Mouse (Mus musculus) midbrain, embryonic 14.5 days (tissue): ENCODE measurements around the gene Trit1. TPM values are rescaled to one million over a fixed set of nuclear protein-coding genes. Genes with fewer than 3 reads are reported as not detected.

Experiments
- ATAC-seq: fragments of 200-750 bp; cut with Nextera tagmentation; 2 replicates; pipeline ENCODE4 v1.8.0; 2017; ENCODE audit warnings: moderate number of reproducible peaks, moderate library complexity; ENCODE audit not compliant: low FRiP score, low TSS enrichment
- DNase-seq: peaks from one replicate; pipeline ENCODE4 v3.0.0-alpha.2; 2015
- H3K27ac ChIP-seq: fragments of 300-500 bp; sonication (generic); replicated peaks from 2 replicates; pipeline ENCODE4 v1.5.1; 2014; ENCODE audit warnings: mild to moderate bottlenecking, low read depth, low read length, moderate library complexity
- H3K27me3 ChIP-seq: fragments of 300-500 bp; sonication (generic); 2 replicates; pipeline ENCODE4 v1.6.1; 2014; ENCODE audit warnings: low read length, control low read depth, mixed read lengths; ENCODE audit not compliant: control insufficient read depth, insufficient read depth
- H3K36me3 ChIP-seq: fragments of 300-500 bp; sonication (generic); 2 replicates; pipeline ENCODE4 v1.6.1; 2014; ENCODE audit warnings: low read length, control low read depth; ENCODE audit not compliant: control insufficient read depth, insufficient read depth
- H3K4me1 ChIP-seq: fragments of 300-500 bp; sonication (generic); 2 replicates; pipeline ENCODE4 v1.6.1; 2014; ENCODE audit warnings: mild to moderate bottlenecking, antibody characterized with exemption, low read length, control low read depth; ENCODE audit not compliant: control insufficient read depth, insufficient read depth
- H3K4me2 ChIP-seq: fragments of 300-500 bp; sonication (generic); 2 replicates; pipeline ENCODE4 v1.6.1; 2014; ENCODE audit warnings: mild to moderate bottlenecking, low read length, moderate library complexity
- H3K4me3 ChIP-seq: fragments of 300-500 bp; sonication (generic); replicated peaks from 2 replicates; pipeline ENCODE4 v1.5.1; 2014; ENCODE audit warnings: low read depth, low read length
- H3K9ac ChIP-seq: fragments of 300-500 bp; sonication (generic); replicated peaks from 2 replicates; pipeline ENCODE4 v1.6.1; 2014; ENCODE audit warnings: mild to moderate bottlenecking, low read length, moderate library complexity
- H3K9me3 ChIP-seq: fragments of 300-500 bp; sonication (generic); 2 replicates; pipeline ENCODE4 v1.6.1; 2016; ENCODE audit warnings: low read length, control low read depth, mixed read lengths; ENCODE audit not compliant: control insufficient read depth
- WGBS: fragments of 180-500 bp; shearing (Covaris S2); extraction: QIAGEN DNeasy Blood & Tissue Kit; methylation state at CpG from one replicate; pipeline ENCODE4 v1.1.7; 2014; 5-methylcytosine and 5-hydroxymethylcytosine counted together
- polyA plus RNA-seq: library from polyadenylated mRNA; unstranded; fragments of >200 nt; fragmentation: Nextera tagmentation; extraction: Ambion mirVana; gene quantifications from 2 replicates; pipeline ENCODE4 v1.2.1, GENCODE M21; 2014

Trit1 gene
- polyA plus RNA-seq, 1 experiment from 2014 or later, result 29.1 TPM

- DNase-seq, result no peak
- WGBS, result 93% methylated on average over 4 of the region's 4 CpGs
- no peak overlapping the region for H3K4me3 ChIP-seq
- no peaks in the 10 kb centered on the region for H3K9me3 ChIP-seq
- H3K27me3 ChIP-seq, result no peaks in the 10 kb centered on the region
- ATAC-seq, result no peak
- peaks cover 3% of the 10 kb centered on the region for H3K4me1 ChIP-seq
- H3K9ac ChIP-seq, result no peak overlapping the region
- H3K36me3 ChIP-seq, result peaks cover 71% of the 10 kb centered on the region
- no peak overlapping the region for H3K27ac ChIP-seq
- H3K4me2 ChIP-seq, result no peak overlapping the region
These were observed 28.4 kb downstream of the Trit1 start for GRCm38 (mm10) chr4:123044842-123045241.

- H3K27ac ChIP-seq, result no peak overlapping the region
- H3K4me1 ChIP-seq, result peaks cover 18% of the 10 kb centered on the region
- H3K4me2 ChIP-seq, result no peak overlapping the region
- H3K9me3 ChIP-seq, result no peaks in the 10 kb centered on the region
- ATAC-seq, result no peak
- no peak for DNase-seq
- peaks cover 80% of the 10 kb centered on the region for H3K36me3 ChIP-seq
- 78% methylated on average over 3 of the region's 3 CpGs for WGBS
- no peaks in the 10 kb centered on the region for H3K27me3 ChIP-seq
- H3K9ac ChIP-seq, result no peak overlapping the region
- no peak overlapping the region for H3K4me3 ChIP-seq
These were observed 29.9 kb downstream of the Trit1 start for GRCm38 (mm10) chr4:123046300-123046699.

- H3K9me3 ChIP-seq, result no peaks in the 10 kb centered on the region
- H3K4me3 ChIP-seq, result no peak overlapping the region
- peak overlapping the region; percentile 72 for H3K27ac ChIP-seq
- peaks cover 85% of the 10 kb centered on the region for H3K36me3 ChIP-seq
- no peak overlapping the region; the same call in 1 of the 2 replicates for H3K4me2 ChIP-seq
- peak; percentile 91 for DNase-seq
- WGBS, result 39% methylated on average over 5 of the region's 5 CpGs
- H3K27me3 ChIP-seq, result no peaks in the 10 kb centered on the region
- H3K9ac ChIP-seq, result no peak overlapping the region
- peak; percentile 92 for ATAC-seq
- H3K4me1 ChIP-seq, result peaks cover 33% of the 10 kb centered on the region
These were observed 34.3 kb downstream of the Trit1 start for GRCm38 (mm10) chr4:123050681-123051211.

GRCm38 (mm10) chr4:123053179-123053578 is 36.8 kb downstream of the Trit1 start:
- no peaks in the 10 kb centered on the region for H3K27me3 ChIP-seq
- 23% methylated on average over 11 of the region's 11 CpGs for WGBS
- peak overlapping the region; percentile 58 for H3K27ac ChIP-seq
- peaks cover 83% of the 10 kb centered on the region for H3K36me3 ChIP-seq
- H3K9me3 ChIP-seq, result no peaks in the 10 kb centered on the region
- DNase-seq (peak; percentile 65), ATAC-seq (peak; percentile 52; the same call in 1 of the 2 replicates)
- H3K4me2 ChIP-seq, result no peak overlapping the region
- H3K4me1 ChIP-seq, result peaks cover 33% of the 10 kb centered on the region
- H3K4me3 ChIP-seq, result no peak overlapping the region
- no peak overlapping the region for H3K9ac ChIP-seq

DNA sequence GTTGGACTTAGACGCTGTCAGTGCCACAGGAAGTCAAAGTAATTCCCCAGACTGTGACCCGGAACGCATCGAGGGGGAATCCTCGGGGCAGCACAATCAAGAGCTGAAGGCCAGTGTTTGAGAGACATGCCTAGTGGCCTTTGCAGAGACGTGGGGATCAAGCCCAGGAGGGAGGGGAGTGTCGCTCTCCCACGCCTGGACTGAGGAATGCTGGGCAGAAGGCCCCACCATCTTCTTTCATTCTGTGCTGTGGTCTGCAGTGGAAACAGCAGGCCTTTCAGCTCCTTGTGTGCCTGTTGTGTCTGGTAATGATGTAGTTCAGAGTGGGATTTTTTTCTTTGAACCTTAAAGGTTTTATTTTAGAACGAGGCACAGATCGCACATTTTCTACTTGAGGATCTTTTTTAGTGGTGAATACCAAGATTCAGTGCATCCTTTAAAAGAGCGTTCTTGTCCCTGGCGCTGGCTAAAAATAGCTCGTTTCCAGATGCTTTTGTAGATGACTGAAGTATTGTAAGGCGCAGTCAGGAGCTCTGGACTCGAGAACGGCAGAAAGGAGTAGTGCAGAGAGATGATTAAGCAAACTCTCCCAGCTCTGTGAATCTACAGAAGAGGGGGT is 37.9 kb downstream of the Trit1 start:
- no peak overlapping the region; the same call in 1 of the 2 replicates for H3K27ac ChIP-seq
- DNase-seq, result no peak

DNA sequence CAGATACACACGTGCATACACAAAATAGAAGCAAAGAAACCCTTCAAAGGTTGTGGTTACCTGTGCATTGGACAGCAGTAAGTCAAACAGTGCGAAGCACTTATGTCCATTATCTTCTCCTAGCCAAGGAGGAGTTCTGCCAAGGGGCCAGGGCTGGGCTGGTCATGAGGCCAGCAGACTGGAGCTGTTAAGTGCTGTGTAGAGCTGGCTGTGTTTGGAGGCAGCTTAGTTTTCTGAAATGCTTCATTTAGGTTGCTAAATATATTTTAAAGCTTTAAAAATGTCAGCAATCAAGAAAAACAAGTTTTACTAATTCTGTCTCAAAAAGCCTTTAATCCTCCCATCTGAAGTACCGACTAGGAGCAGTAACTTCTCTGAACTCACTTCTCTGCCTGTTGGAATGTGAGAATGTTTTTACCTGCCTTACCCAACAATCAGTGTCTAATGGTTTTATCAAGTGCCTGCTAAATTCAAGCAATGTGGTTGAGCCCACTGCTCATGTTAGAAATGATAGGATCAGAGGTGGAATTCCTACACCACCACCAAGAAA is 40.2 kb downstream of the Trit1 start:
- 89% methylated on average over 3 of the region's 3 CpGs for WGBS
- H3K36me3 ChIP-seq, result peaks cover 50% of the 10 kb centered on the region

More for the DNA sequence above, 37.9 kb downstream of the Trit1 start:
- peaks cover 33% of the 10 kb centered on the region for H3K4me1 ChIP-seq
- peaks cover 73% of the 10 kb centered on the region for H3K36me3 ChIP-seq
- 74% methylated on average over 16 of the region's 16 CpGs for WGBS
- H3K9ac ChIP-seq, result no peak overlapping the region
- no peaks in the 10 kb centered on the region for H3K27me3 ChIP-seq
- H3K4me2 ChIP-seq, result no peak overlapping the region
- ATAC-seq, result no peak
- no peak overlapping the region for H3K4me3 ChIP-seq
- H3K9me3 ChIP-seq, result no peaks in the 10 kb centered on the region

GRCm38 (mm10) chr4:123057957-123058356 is 41.6 kb downstream of the Trit1 start:
- WGBS, result 78% methylated on average over 1 of the region's 1 CpGs
- ATAC-seq (no peak), DNase-seq (no peak)
- Histone ChIP-seq H3K4me1 (0 out of 2 replicates have a peak, but pooled peaks cover under 1% of the 10 kb centered on the region), H3K9me3 (no peaks in the 10 kb centered on the region), H3K4me2 (no peak overlapping the region), H3K36me3 (peaks cover 39% of the 10 kb centered on the region), H3K27ac (no peak overlapping the region), H3K9ac (no peak overlapping the region), H3K4me3 (no peak overlapping the region), H3K27me3 (no peaks in the 10 kb centered on the region)

More for the DNA sequence above, 40.2 kb downstream of the Trit1 start:
- Histone ChIP-seq H3K4me3 (no peak overlapping the region), H3K9me3 (no peaks in the 10 kb centered on the region), H3K4me1 (peaks cover 12% of the 10 kb centered on the region; the same call in 1 of the 2 replicates), H3K4me2 (no peak overlapping the region), H3K27ac (no peak overlapping the region), H3K9ac (no peak overlapping the region), H3K27me3 (no peaks in the 10 kb centered on the region)
- ATAC-seq, result no peak
- no peak for DNase-seq

DNA sequence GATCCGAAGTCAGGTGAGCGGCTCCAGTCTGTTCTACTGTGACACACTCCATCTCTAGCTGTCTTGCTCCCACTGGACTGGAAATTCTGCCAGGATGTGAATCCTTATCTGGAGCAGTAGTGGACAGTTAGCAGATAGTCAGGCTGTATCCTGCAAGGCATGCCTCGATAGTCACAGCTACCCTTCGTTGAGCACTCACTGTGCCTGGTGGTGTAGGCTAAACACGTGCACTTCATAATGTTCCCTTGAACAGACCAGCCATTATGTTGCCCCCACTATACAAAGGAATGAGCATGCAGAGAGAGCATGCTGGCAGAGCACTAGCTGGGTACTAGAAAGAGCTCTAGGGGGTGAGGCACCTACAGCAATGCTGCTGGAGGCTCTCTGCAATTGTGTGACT is 45.3 kb downstream of the Trit1 start:
- DNase-seq, result no peak
- Histone ChIP-seq H3K27me3 (no peaks in the 10 kb centered on the region), H3K4me3 (no peak overlapping the region), H3K4me1 (no peaks in the 10 kb centered on the region), H3K9me3 (no peaks in the 10 kb centered on the region), H3K4me2 (no peak overlapping the region), H3K27ac (no peak overlapping the region), H3K36me3 (peaks cover 3% of the 10 kb centered on the region; the same call in 1 of the 2 replicates), H3K9ac (no peak overlapping the region)
- WGBS, result 64% methylated on average over 5 of the region's 5 CpGs
- no peak for ATAC-seq

GRCm38 (mm10) chr4:123068646-123069045 is 52.2 kb downstream of the Trit1 start:
- no peaks in the 10 kb centered on the region for H3K9me3 ChIP-seq
- WGBS, result 87% methylated on average over 6 of the region's 6 CpGs

More at GRCm38 (mm10) chr4:123068646-123069045, 52.2 kb downstream of the Trit1 start:
- Histone ChIP-seq H3K36me3 (no peaks in the 10 kb centered on the region), H3K4me3 (no peak overlapping the region), H3K4me1 (0 out of 2 replicates have a peak, but pooled peaks cover 3% of the 10 kb centered on the region), H3K27ac (no peak overlapping the region), H3K4me2 (no peak overlapping the region), H3K27me3 (no peaks in the 10 kb centered on the region), H3K9ac (no peak overlapping the region)
- ATAC-seq, result no peak
- no peak for DNase-seq
